Mouse (Mus musculus) urinary bladder, postnatal 14 days (tissue): Measurements from ENCODE around the gene Pdk2.

Source experiments
- DNase-seq: peaks from one replicate; pipeline ENCODE4 v3.0.0; 2021; ENCODE audit warnings: low spot score

Pdk2 gene

GRCm38 (mm10) chr11:95002705-95003104, 38.4 kb downstream of the Pdk2 start:
- no peak for DNase-seq

GRCm38 (mm10) chr11:95001584-95002347, 39.4 kb downstream of the Pdk2 start:
- no peak for DNase-seq

- peak; percentile 68 for DNase-seq
These were observed 40.1 kb downstream of the Pdk2 start for GRCm38 (mm10) chr11:95001058-95001457.

GRCm38 (mm10) chr11:95000548-95000947, 40.6 kb downstream of the Pdk2 start:
- DNase-seq: peak; percentile 63

- DNase-seq: no peak
These were observed 41.0 kb downstream of the Pdk2 start for GRCm38 (mm10) chr11:95000128-95000527.

GRCm38 (mm10) chr11:94998041-94998531, 43.1 kb downstream of the Pdk2 start:
- DNase-seq: peak; percentile 46

GRCm38 (mm10) chr11:94997596-94997995, 43.6 kb downstream of the Pdk2 start:
- DNase-seq: no peak

- DNase-seq: no peak
These were observed 44.2 kb downstream of the Pdk2 start for GRCm38 (mm10) chr11:94996984-94997383.

- DNase-seq: no peak
These were observed 45.1 kb downstream of the Pdk2 start for GRCm38 (mm10) chr11:94996101-94996500.

- no peak for DNase-seq
These were observed 46.0 kb downstream of the Pdk2 start for GRCm38 (mm10) chr11:94994947-94995772.

- no peak for DNase-seq
These were observed 46.8 kb downstream of the Pdk2 start for GRCm38 (mm10) chr11:94994208-94994814.

- DNase-seq: peak; percentile 76
These were observed 48.2 kb downstream of the Pdk2 start for GRCm38 (mm10) chr11:94992754-94993606.

- no peak for DNase-seq
These were observed 48.7 kb downstream of the Pdk2 start for GRCm38 (mm10) chr11:94992480-94992753.

- DNase-seq: peak; percentile 45
These were observed 49.3 kb downstream of the Pdk2 start for GRCm38 (mm10) chr11:94991641-94992479.

GRCm38 (mm10) chr11:94990749-94991577, 50.2 kb downstream of the Pdk2 start, which contains the start of gene Ppp1r9b:
Gene Ppp1r9b (plus strand): TSS chr11:94991035.
- peak; percentile 94 for DNase-seq

GRCm38 (mm10) chr11:94990102-94990748, 50.9 kb downstream of the Pdk2 start:
- no peak for DNase-seq

- DNase-seq: peak; percentile 84
These were observed 51.6 kb downstream of the Pdk2 start for GRCm38 (mm10) chr11:94989562-94990017.

- DNase-seq: peak; percentile 70
These were observed 52.2 kb downstream of the Pdk2 start for GRCm38 (mm10) chr11:94988780-94989561.
